Mouse (Mus musculus): ENCODE measurements at regions not wholly inside any gene's neighbourhood (a gene's known extent, or its start where the extent isn't known, plus 50 kb on each side); places are given as distances from the start of the nearest gene placed in this dataset.

DNA sequence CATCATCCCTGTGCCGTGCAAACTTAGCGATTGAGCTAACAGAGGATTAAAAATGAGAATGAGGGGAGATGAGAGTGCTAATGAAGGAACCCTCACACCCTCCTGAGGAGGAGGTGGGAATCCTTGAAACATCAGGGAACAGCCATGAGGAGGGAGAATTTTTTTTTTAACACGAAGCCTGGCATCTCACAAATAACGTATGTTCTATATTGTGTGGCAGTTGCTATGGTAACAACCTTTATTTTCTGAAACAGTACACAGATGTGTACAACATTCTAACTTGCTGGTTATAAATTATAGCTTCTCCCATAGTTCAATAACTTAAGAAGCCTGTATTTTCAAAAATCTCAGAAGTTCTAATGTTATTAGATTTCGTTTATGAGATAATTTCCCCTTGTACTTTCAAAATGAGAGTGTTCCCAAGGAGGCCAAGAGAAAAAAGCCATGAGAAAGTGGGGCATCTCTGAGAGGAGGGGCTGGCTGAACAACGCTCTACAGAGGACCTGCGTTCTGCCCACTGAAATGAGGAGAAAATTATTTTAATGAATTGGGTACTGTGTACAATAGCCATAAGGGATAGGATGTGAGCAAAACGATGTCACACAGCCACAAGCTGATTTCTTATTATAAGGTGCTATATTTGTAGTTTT lies 71.2 kb downstream of the Rwdd3 start:
- TF ChIP-seq MAZ (IDR thresholded peaks at IDR 0.05; ENCODE audit: low read depth, low read length) (no peak), EP300 (IDR thresholded peaks at IDR 0.05; ENCODE audit: low read depth in 1 of 2, low read length in 2 of 2) (no peak), POLR2AphosphoS2 (IDR thresholded peaks at IDR 0.05; ENCODE audit: low read length) (no peak), USF1 (IDR thresholded peaks at IDR 0.05; ENCODE audit: low read depth, low read length) (no peak), TBP (IDR thresholded peaks at IDR 0.05; ENCODE audit: low read depth, low read length) (no peak), POLR2A (IDR thresholded peaks at IDR 0.05; ENCODE audit: control insufficient read depth in 1 of 2, insufficient read depth in 1 of 2, low read depth in 1 of 2, low read length in 2 of 2, poor library complexity in 1 of 2) (no peak), USF2 (IDR thresholded peaks at IDR 0.05; ENCODE audit: borderline replicate concordance in 1 of 2, insufficient read depth in 1 of 2, low read depth in 1 of 2, low read length in 2 of 2) (no peak), E2F4 (IDR thresholded peaks at IDR 0.05; ENCODE audit: borderline replicate concordance, low read depth, low read length) (no peak), BHLHE40 (IDR thresholded peaks at IDR 0.05; ENCODE audit: borderline replicate concordance, low read depth, low read length) (no peak), RCOR1 (IDR thresholded peaks at IDR 0.05; ENCODE audit: low read depth, low read length) (no peak), MYC (IDR thresholded peaks at IDR 0.05; ENCODE audit: low read depth, low read length) (no peak), TAL1 (IDR thresholded peaks at IDR 0.05; ENCODE audit: low read length) (no peak)

Measured in MEL (cell line).